Mouse (Mus musculus): Measurements from ENCODE around the gene Atf7ip. TPM values are rescaled to one million over a fixed set of nuclear protein-coding genes. Genes with fewer than 3 reads are reported as not detected.

The Atf7ip gene
- total and polyA plus RNA-seq, 3 experiments: 4.2 to 35.4 (median 29.7) TPM

DNA sequence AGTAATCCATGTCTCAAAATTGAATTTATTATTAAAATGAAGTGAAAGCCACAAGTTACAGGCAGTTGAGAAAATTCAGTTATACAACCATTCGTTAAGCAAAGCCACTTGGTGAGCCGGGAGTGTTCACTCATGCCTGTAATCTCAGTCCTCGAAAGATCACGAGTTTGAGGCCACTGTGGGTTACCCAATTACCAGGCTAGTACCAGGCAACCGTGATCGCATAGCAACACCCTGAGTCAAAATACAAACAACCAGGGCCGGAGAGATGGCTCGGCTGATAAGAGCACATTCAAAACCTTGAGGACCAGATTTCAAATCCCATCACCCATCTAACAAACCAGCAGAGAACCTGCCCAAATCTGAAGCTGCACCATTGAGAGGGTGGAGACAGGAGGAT lies 40.9 kb upstream of the Atf7ip start (continued):
- TF ChIP-seq POLR2A (IDR thresholded peaks at IDR 0.05; ENCODE audit: low read depth, low read length): peak; percentile 20; the same call in 1 of the 2 replicates
- TF ChIP-seq EP300 (IDR thresholded peaks at IDR 0.05; ENCODE audit: low read length): peak; percentile 38; the same call in 1 of the 2 replicates

DNA sequence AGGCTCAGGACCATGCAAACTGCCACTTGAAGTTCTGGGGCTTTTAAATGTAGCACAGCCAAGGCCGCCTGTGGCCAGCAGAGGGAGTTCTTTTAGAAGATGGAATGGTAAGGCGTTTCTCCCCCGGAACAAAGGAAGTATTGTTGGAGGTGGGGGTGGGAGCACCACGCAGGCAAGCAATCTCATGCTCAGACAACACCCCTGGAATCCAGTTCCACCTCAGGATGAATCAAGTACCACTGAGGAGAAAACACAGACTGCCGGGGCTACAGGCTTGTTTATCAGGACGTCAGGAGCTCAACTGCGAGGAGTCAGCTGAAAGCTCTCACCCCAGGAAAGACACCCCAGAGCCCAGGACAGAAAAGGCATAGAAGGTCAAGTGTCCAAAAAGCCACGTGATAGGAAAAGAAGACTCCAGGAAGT lies 40.0 kb upstream of the Atf7ip start:
- in situ Hi-C loops (cut with MboI; ENCODE audit: low pct_ligation_motif_present, low pct_unique_long_range_greater_than_20kb, low sequenced_read_pairs) (loop anchor here (5.0 kb wide), 1 partner anchor 66 kb away; no protein-coding TSS in a partner anchor), dilution Hi-C loops (cut with MboI; ENCODE audit: extremely low pct_ligation_motif_present, extremely low pct_unique_long_range_greater_than_20kb, low sequenced_read_pairs) (no loop called here)
- peak; percentile 84 for TF ChIP-seq SMC3 (IDR thresholded peaks at IDR 0.05; ENCODE audit: low read depth, low read length)
- no peak for TF ChIP-seq SIN3A (IDR thresholded peaks at IDR 0.05; ENCODE audit: low read length)
- TF ChIP-seq BHLHE40 (IDR thresholded peaks at IDR 0.05; ENCODE audit: low read depth, low read length): 0 out of 2 replicates have a peak, but pooled peaks have one; percentile 18
- TF ChIP-seq ZNF384 (IDR thresholded peaks at IDR 0.05; ENCODE audit: low read depth, low read length): no peak
- TF ChIP-seq MYC (IDR thresholded peaks at IDR 0.05; ENCODE audit: low read depth, low read length): no peak
- TF ChIP-seq ZMIZ1 (IDR thresholded peaks at IDR 0.05; ENCODE audit: low read depth, low read length): no peak
- TF ChIP-seq IRF4 (IDR thresholded peaks at IDR 0.05; ENCODE audit: low read depth, low read length): peak; percentile 50; the same call in 1 of the 2 replicates
- peak; percentile 32 to 77 for TF ChIP-seq CTCF (conservative IDR thresholded peaks at IDR 0.05 in 1 of 2, IDR thresholded peaks at IDR 0.05 in 1 of 2; ENCODE audit: low read depth in 2 of 2, low read length in 2 of 2)
- TF ChIP-seq RAD21 (IDR thresholded peaks at IDR 0.05; ENCODE audit: low read depth, low read length): peak; percentile 51
- peak; percentile 33; the same call in 1 of the 2 replicates for TF ChIP-seq MAX (IDR thresholded peaks at IDR 0.05; ENCODE audit: low read length)
- TF ChIP-seq MEF2A (IDR thresholded peaks at IDR 0.05; ENCODE audit: borderline replicate concordance, low read depth, low read length): no peak
- Histone ChIP-seq H3K4me1 (ENCODE audit: control insufficient read depth in 1 of 2, insufficient read depth in 2 of 2) (peaks cover 12 to 68% of the 10 kb centered on the region in 2 experiments), H3K4me2 (ENCODE audit: insufficient read depth, low read depth, poor library complexity, severe bottlenecking) (no peak overlapping the region), H3K9me3 (replicated peaks; ENCODE audit: low read length) (peaks cover 11% of the 10 kb centered on the region), H3K36me3 (replicated peaks in 1 of 2; ENCODE audit: control insufficient read depth in 1 of 2, insufficient read depth in 1 of 2, low read length in 1 of 2) (peaks cover 0 to 6% of the 10 kb centered on the region in 2 experiments), H3K9ac (ENCODE audit: insufficient read depth, low read depth) (no peak overlapping the region), H3K4me3 (replicated peaks in 1 of 3; ENCODE audit: low read depth in 2 of 3, low read length in 2 of 3, poor library complexity in 1 of 3) (no peak overlapping the region), H3K79me2 (replicated peaks; ENCODE audit: control insufficient read depth, extremely low read depth, insufficient read depth, poor library complexity, severe bottlenecking) (no peaks in the 10 kb centered on the region), H3K27ac (ENCODE audit: insufficient read depth, low read depth) (peak overlapping the region; percentile 47; the same call in 1 of the 2 replicates), H3K27me3 (replicated peaks) (no peaks in the 10 kb centered on the region)
- peak; percentile 79 for DNase-seq (ENCODE audit: extremely low read depth)

DNA sequence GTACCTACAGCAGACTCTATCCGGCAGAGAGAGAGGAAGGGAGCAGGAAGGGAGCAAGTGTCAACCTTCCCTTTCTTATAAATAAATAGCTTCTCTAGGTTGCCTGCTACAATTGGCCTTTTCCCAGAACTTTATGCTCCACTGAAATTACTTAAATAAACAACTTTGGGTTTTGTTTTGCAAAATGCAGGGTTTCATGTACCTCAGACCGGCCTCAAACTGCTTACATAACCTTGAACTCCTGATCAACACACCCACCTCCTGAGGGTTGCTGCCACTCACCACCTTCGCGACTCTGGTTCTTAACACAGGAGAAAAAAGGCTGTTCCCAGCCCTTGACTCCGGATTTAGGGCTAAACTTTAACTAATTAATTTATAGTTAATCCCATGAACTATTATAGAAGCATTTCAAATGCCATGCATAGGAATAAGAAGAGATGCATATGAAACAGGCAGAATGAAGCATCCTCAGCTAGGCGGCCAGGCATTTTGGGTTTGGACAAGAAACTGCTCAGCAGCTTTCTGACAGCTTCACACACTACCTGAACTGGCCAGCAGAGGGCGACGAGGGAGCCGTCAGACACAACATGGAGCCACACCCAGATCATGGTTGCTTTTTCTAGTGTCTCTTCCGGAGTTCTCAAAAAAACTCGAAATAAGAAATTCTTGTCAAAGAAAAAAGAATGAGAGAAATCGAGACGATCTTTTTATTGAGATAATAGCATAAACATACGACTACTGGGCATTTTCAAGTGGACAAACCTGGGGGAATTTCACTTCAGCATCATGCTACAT lies 38.8 kb upstream of the Atf7ip start:
- peak; percentile 86 for DNase-seq (ENCODE audit: extremely low read depth)
- peaks cover 13 to 72% of the 10 kb centered on the region in 2 experiments for H3K4me1 ChIP-seq (ENCODE audit: control insufficient read depth in 1 of 2, insufficient read depth in 2 of 2)
- in situ Hi-C loops (cut with MboI; ENCODE audit: low pct_ligation_motif_present, low pct_unique_long_range_greater_than_20kb, low sequenced_read_pairs): loop anchor here (5.0 kb wide), 1 partner anchor 65 kb away; no protein-coding TSS in a partner anchor

More for the DNA sequence above, 38.8 kb upstream of the Atf7ip start:
- Histone ChIP-seq H3K9ac (ENCODE audit: insufficient read depth, low read depth) (no peak overlapping the region), H3K79me2 (replicated peaks; ENCODE audit: control insufficient read depth, extremely low read depth, insufficient read depth, poor library complexity, severe bottlenecking) (no peaks in the 10 kb centered on the region), H3K4me3 (replicated peaks in 1 of 3; ENCODE audit: low read depth in 2 of 3, low read length in 2 of 3, poor library complexity in 1 of 3) (no peak overlapping the region), H3K27ac (ENCODE audit: insufficient read depth, low read depth) (peak overlapping the region; percentile 83; the same call in 1 of the 2 replicates), H3K9me3 (replicated peaks; ENCODE audit: low read length) (peaks cover 11% of the 10 kb centered on the region), H3K27me3 (replicated peaks) (no peaks in the 10 kb centered on the region), H3K4me2 (ENCODE audit: insufficient read depth, low read depth, poor library complexity, severe bottlenecking) (no peak overlapping the region), H3K36me3 (replicated peaks in 1 of 2; ENCODE audit: control insufficient read depth in 1 of 2, insufficient read depth in 1 of 2, low read length in 1 of 2) (peaks cover 0 to 6% of the 10 kb centered on the region in 2 experiments)
- dilution Hi-C loops (cut with MboI; ENCODE audit: extremely low pct_ligation_motif_present, extremely low pct_unique_long_range_greater_than_20kb, low sequenced_read_pairs): no loop called here
- 0 out of 2 replicates have a peak, but pooled peaks have one; percentile 17 for TF ChIP-seq ELF1 (IDR thresholded peaks at IDR 0.05; ENCODE audit: low read depth, low read length)
- TF ChIP-seq E2F4 (IDR thresholded peaks at IDR 0.05; ENCODE audit: insufficient replicate concordance, low read depth, low read length): no peak
- no peak for TF ChIP-seq MAX (IDR thresholded peaks at IDR 0.05; ENCODE audit: low read length)
- peak; percentile 72 for TF ChIP-seq RAD21 (IDR thresholded peaks at IDR 0.05; ENCODE audit: low read depth, low read length)
- TF ChIP-seq HCFC1 (IDR thresholded peaks at IDR 0.05; ENCODE audit: low read depth, low read length): no peak
- TF ChIP-seq CHD2 (IDR thresholded peaks at IDR 0.05; ENCODE audit: low read length): no peak
- TF ChIP-seq TBP (conservative IDR thresholded peaks at IDR 0.05; ENCODE audit: low read depth, low read length): 0 out of 2 replicates have a peak, but pooled peaks have one; percentile 16
- peak; percentile 61 to 79 for TF ChIP-seq CTCF (conservative IDR thresholded peaks at IDR 0.05 in 1 of 2, IDR thresholded peaks at IDR 0.05 in 1 of 2; ENCODE audit: low read depth in 2 of 2, low read length in 2 of 2)
- TF ChIP-seq TCF12 (IDR thresholded peaks at IDR 0.05; ENCODE audit: low read depth, low read length): 0 out of 2 replicates have a peak, but pooled peaks have one; percentile 8
- TF ChIP-seq SMC3 (IDR thresholded peaks at IDR 0.05; ENCODE audit: low read depth, low read length): peak; percentile 91
- peak; percentile 54; the same call in 1 of the 2 replicates for TF ChIP-seq ZNF384 (IDR thresholded peaks at IDR 0.05; ENCODE audit: low read depth, low read length)
- TF ChIP-seq ZC3H11A (IDR thresholded peaks at IDR 0.05; ENCODE audit: low read depth, low read length): peak; percentile 18; the same call in 1 of the 2 replicates
